Mouse (Mus musculus) bone marrow macrophage, adult 2 months (primary cell): ENCODE measurements around the gene Ezh2. TPM values are rescaled to one million over a fixed set of nuclear protein-coding genes. Genes with fewer than 3 reads are reported as not detected.

ENCODE experiments used
- H3K27ac ChIP-seq: 2 replicates; pipeline ENCODE4 v1.5.1; 2012; ENCODE audit warnings: low read depth, low read length; ENCODE audit not compliant: insufficient read depth
- H3K4me1 ChIP-seq: 2 replicates; pipeline ENCODE4 v1.6.1; 2012; ENCODE audit warnings: low read length; ENCODE audit not compliant: control insufficient read depth, insufficient read depth
- H3K4me3 ChIP-seq: 2 replicates; pipeline ENCODE4 v1.5.1; 2012; ENCODE audit warnings: mild to moderate bottlenecking, low read length, moderate library complexity; ENCODE audit not compliant: insufficient read depth
- CTCF ChIP-seq: IDR thresholded peaks from 2 replicates; pipeline ENCODE4 v1.5.1; 2012; ENCODE audit warnings: low read depth, mild to moderate bottlenecking, low read length, moderate library complexity
- POLR2A ChIP-seq: IDR thresholded peaks from 2 replicates; pipeline ENCODE4 v1.6.1; 2012; ENCODE audit warnings: mild to moderate bottlenecking, low read depth, low read length, borderline replicate concordance
- polyA plus RNA-seq: library from polyadenylated mRNA; stranded (reverse); fragments of >200 nt; gene quantifications from 2 replicates; pipeline ENCODE4 v1.2.4, GENCODE M21; 2012; ENCODE audit not compliant: missing spikeins, insufficient read depth, insufficient read length

Ezh2 gene
- polyA plus RNA-seq, 1 experiment = 41.5 TPM

DNA sequence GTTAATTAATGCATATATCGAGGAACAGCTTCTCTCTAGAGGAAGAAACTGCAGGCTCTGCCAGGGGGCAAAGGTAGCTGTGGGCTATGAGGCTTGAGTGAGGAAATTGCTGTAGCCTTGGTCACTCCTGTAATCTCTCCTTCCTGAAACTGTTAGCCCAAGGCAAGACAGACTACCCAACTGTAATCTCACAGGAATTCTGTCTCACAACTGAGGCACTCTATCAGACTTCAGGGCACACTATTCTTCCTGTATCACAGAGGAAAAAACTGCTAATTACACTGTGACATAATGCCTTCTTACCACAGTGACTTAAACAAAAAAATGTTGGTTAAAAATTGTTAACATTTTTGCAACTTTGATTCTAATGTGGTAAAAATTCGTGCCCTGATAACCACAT lies 35.9 kb downstream of the Ezh2 start:
- no peak overlapping the region for H3K4me3 ChIP-seq
- TF ChIP-seq CTCF (no peak), POLR2A (no peak)
- H3K27ac ChIP-seq = no peak overlapping the region
- peaks cover 13% of the 10 kb centered on the region for H3K4me1 ChIP-seq

DNA sequence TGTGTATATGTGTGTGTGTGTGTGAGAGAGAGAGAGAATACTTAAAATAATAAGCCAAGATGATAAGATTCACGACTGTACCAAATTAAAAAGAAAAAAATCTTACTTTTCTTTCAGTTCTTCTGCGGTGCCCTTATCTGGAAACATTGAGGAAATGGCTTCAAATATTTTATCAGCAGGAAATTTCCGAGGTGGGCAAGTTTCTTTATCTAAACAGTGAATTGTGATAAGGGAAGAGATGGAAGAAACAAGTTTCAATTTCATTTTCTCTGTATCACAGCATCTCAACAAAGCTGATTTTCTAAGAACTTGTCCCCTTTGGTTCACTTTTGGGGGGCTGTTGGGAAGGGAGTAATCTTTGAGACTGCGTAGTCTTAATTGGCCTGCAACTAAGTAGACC lies 42.9 kb downstream of the Ezh2 start:
- Histone ChIP-seq H3K4me1 (no peaks in the 10 kb centered on the region), H3K4me3 (no peak overlapping the region), H3K27ac (no peak overlapping the region)
- TF ChIP-seq POLR2A (no peak), CTCF (no peak)

DNA sequence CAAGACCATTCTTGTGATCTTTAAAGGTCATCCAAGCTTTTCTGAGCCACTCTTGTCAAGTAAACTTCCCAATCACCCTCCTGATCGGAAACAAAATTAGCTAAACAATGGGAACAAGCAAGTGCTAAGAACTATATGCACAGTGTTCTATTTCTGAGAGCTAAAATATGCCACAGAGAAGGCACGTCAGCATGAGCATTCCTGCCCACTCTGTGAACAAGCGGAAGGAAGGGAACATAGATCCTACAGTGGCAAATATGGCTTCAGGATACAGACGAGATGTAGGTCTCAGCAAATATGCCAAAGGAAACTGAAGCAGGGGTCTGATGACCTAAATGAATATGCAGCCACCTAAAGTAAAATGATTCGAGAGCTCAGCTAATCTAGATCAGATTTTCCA lies 59.8 kb downstream of the Ezh2 start:
- H3K4me3 ChIP-seq = no peak overlapping the region
- no peak overlapping the region for H3K27ac ChIP-seq
- TF ChIP-seq CTCF (no peak), POLR2A (no peak)
- peaks cover 4% of the 10 kb centered on the region; the same call in 1 of the 2 replicates for H3K4me1 ChIP-seq

DNA sequence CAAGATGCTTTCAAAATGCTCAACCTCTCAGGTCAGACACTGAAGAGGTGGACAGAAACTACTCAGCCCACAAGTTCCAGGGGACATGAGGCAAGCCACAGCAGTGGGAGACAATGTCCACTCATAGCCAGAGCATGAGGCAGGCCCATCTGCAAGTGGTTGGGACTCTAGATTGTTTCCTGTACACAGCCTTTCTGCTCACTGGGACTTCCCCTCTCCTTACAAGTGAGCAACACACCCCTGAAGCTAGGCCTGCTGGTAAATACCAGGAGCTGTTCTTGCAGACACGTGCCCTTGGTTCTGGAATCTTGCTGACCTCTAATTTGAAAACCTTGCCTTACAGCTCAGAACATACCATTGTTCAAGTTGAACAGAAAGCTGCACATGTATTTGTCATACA lies 62.6 kb downstream of the Ezh2 start:
- H3K4me3 ChIP-seq = no peak overlapping the region
- TF ChIP-seq CTCF (no peak), POLR2A (no peak)
- peaks cover 4% of the 10 kb centered on the region; the same call in 1 of the 2 replicates for H3K4me1 ChIP-seq
- H3K27ac ChIP-seq = no peak overlapping the region

DNA sequence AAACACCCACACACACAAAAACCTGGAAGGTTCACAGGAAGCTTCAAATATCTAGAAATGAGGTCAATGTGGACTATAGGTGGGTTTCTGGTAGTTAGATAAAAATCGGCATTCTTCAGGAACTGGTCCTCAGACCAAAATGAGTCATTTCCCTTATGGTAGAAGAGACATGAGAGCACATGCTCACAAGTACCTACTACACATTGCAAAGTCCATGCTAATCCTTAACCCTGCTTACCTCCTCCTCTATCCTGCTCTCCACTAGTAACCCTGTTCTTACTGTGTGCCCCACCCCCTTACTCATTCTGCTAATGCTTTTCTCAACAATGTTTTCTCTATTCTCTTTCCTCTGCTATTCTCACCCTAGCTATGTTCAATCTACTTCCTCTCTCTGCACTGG lies 67.5 kb downstream of the Ezh2 start:
- TF ChIP-seq POLR2A = no peak
- no peak for TF ChIP-seq CTCF
- Histone ChIP-seq H3K4me3 (no peak overlapping the region), H3K27ac (no peak overlapping the region), H3K4me1 (peaks cover 5% of the 10 kb centered on the region)

DNA sequence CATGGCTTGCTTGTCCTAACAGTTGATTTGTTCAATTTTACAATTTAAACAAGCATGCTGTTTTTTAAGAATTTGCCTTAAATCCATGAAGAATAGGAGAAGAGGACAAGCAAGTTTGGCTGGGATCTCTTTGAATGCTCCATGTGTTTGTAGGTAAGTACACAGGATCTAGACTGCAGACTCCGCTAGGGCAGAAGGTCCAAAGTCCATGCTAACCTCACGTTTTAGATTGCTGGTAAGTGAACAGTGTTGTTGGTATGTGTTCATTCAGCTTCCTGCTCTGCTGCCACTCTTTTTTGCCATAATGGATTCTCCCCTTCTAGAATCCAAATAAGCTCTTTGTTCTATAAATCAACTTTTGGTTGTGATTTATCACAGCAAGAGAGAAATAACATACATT lies 68.0 kb downstream of the Ezh2 start:
- Histone ChIP-seq H3K27ac (no peak overlapping the region), H3K4me1 (peaks cover 2% of the 10 kb centered on the region), H3K4me3 (no peak overlapping the region)
- no peak for TF ChIP-seq POLR2A
- no peak for TF ChIP-seq CTCF

DNA sequence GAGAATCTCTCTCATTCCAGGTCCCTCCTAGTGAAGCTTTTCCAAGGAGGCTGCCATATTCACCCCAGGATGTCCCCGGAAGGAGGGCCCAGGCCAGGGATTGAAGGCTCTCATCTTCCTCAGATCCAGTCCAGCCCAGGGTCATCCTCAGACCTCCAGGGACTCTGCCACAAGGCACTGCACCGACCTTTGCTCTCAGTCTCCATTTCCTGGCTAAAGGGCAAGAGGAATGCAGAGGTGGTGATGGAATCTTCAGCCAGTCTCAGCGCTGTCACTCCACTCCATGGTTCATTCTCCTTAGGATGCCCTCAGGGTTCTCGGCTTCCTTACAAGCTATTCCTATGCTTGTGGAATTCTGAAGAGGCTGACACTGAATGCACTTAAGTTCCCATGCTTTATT lies 68.7 kb downstream of the Ezh2 start:
- Histone ChIP-seq H3K27ac (no peak overlapping the region), H3K4me3 (no peak overlapping the region), H3K4me1 (peaks cover 2% of the 10 kb centered on the region)
- TF ChIP-seq POLR2A = no peak

DNA sequence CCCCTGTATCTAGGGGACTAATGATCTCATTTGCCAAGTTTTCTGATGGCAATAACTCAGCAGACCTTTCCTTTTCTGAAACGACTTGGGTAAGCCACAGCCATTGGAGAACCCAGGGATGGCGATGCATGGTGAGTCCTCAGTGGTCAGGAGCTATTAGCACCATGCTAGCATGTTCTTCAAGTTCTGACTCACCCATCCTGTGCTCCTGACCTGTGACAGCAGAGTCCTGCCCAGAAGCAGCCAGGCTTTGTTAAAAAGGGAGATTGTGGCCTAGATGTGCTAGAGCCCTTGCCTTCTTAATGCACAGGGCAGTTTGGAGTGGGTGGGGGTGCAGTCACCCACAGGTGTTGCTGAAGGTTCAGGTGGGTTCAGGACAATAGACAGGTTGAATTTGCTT lies 70.1 kb downstream of the Ezh2 start:
- Histone ChIP-seq H3K4me3 (no peak overlapping the region), H3K4me1 (peaks cover 2% of the 10 kb centered on the region), H3K27ac (no peak overlapping the region)
- TF ChIP-seq CTCF = no peak
- no peak for TF ChIP-seq POLR2A

DNA sequence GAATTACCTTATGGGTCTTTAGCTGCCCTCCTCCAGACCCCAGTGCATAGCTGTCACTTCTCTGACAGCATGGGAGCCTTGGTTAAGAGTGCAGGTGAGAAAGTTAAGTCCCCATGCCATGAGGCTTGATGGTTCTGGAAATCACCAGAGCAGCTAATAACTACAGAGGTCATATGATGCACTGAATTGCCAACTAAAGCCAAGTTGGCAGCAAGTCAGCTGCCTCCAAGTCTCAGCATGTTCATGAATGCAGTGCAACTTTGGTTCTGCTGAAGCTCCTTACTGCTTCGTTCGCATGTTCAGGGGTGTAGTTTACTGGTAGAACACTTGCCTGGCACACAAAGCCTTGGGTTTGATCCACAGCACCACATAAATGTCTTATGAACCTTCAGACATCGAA lies 72.7 kb downstream of the Ezh2 start:
- H3K27ac ChIP-seq = no peak overlapping the region
- H3K4me3 ChIP-seq = no peak overlapping the region
- no peak for TF ChIP-seq POLR2A
- no peak for TF ChIP-seq CTCF
- H3K4me1 ChIP-seq = peaks cover under 1% of the 10 kb centered on the region

DNA sequence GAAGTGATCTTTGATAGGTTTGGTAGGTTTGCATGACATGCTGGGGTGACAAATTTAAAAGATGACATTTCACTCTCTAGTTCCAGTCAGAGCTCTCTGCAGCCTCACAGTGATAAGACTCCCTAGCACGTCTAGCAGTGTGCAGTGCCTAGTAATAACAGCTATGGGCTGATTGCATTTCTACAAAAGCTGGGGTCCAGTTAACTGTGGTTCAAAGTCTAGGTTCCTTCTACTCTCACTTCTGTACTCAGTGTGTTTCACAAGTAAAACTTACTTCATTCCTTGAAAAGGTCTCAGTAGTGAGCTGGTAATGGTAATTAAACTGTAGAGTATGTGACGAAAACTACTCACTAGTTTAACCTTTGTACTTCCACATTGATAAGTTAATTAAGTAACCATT lies 75.1 kb downstream of the Ezh2 start:
- H3K27ac ChIP-seq = no peak overlapping the region
- no peak overlapping the region for H3K4me3 ChIP-seq
- H3K4me1 ChIP-seq = no peaks in the 10 kb centered on the region
- TF ChIP-seq POLR2A = no peak
- no peak for TF ChIP-seq CTCF

DNA sequence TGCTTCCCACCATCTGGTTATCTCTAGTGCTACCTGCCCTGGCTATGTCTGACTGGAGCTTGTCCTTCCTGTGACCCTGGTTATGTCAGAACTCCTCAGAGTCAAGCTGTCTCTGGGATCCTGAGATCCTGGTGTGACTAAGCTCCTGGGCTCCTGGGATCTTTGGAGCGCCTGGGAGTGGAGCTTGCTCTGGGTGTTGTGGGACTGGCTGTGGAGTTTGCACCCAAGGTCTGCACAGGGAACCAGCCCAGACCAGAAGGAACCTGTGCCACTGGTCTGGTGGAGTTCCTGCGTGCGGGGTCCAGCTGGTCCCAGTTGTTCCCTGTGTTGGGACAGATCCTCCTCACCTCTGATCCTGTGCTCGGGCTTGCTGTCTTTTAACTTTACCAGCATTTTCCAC lies 100.6 kb downstream of the Ezh2 start:
- Histone ChIP-seq H3K27ac (no peak overlapping the region), H3K4me3 (no peak overlapping the region), H3K4me1 (no peaks in the 10 kb centered on the region)
- no peak for TF ChIP-seq CTCF
- TF ChIP-seq POLR2A = no peak
